Mouse (Mus musculus) liver, postnatal 0 days (tissue): ENCODE measurements around the gene Dhdds.

Experiments
- CTCF ChIP-seq: sonication (generic); IDR thresholded peaks from 2 replicates; pipeline ENCODE4 v1.5.1; 2016; ENCODE audit warnings: antibody characterized with exemption, low read depth
- EP300 ChIP-seq: IDR thresholded peaks from 2 replicates; pipeline ENCODE4 v1.6.1; 2016; ENCODE audit warnings: antibody characterized with exemption, low read depth, mild to moderate bottlenecking

GRCm38 (mm10) chr4:133966271-133966940, 34.3 kb downstream of the Dhdds start:
- TF ChIP-seq EP300 (no peak), CTCF (peak; percentile 14; the same call in 1 of the 2 replicates)
